Mouse (Mus musculus) G1E (cell line): Measurements from ENCODE around the gene Gse1.

Experiments
- CTCF ChIP-seq: IDR thresholded peaks from 2 replicates; pipeline ENCODE4 v1.5.1; 2012; ENCODE audit warnings: low read depth, low read length, inconsistent platforms, mixed read lengths
- GATA1 ChIP-seq: IDR thresholded peaks from 2 replicates; pipeline ENCODE4 v1.6.1; 2012; ENCODE audit warnings: borderline replicate concordance, low read length, inconsistent platforms, mixed read lengths
- TAL1 ChIP-seq: conservative IDR thresholded peaks from 2 replicates; pipeline ENCODE4 v1.6.1; 2012; ENCODE audit warnings: low read depth, low read length, inconsistent platforms, mixed read lengths

DNA sequence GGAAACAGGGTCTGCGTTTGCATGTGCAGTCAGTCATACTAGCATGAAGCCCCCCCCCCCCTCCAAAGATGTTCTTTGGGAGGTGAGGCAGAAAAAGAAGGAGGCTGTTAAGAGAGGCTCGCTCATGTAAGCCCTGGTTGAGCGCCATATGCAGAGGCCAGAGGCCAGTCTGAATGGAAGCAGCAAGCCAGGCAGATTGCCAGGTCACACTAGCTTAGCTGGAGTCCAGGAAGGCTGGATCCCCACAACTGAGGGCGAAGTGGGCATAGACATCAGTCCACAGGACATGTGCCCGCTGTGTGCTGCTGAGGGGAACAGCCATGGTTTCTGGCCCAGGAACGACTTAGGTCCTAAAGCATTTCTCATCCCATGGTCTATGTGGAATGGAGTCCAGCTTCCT, 160.0 kb downstream of the Gse1 start:
- TF ChIP-seq CTCF, result no peak
- no peak for TF ChIP-seq TAL1
- TF ChIP-seq GATA1, result no peak
